Comparison of ENCODE assay signal across 14 mouse cellular contexts in genomic region chr11:75558101-75558500, GRCm38 (mm10). TPM values are rescaled to one million over a fixed set of nuclear protein-coding genes. Genes with fewer than 3 reads are reported as not detected.
A peak's percentile ranks its signal among the peaks of the same experiment; 100 is the strongest.
DNase-seq lines count a peak whose midpoint lies in the region; ATAC-seq and TF ChIP-seq lines count a peak whose summit lies in the region.
"Had no signal": no experiment of that assay in that cellular context is flagged by ENCODE, and none has a peak within 500 bp of the region (broad histone marks: within the 10 kb centered on the region; RNA-seq: fewer than 3 reads in every experiment).

No protein-coding gene starts in this region.

- H3K9me3 ChIP-seq in liver, embryonic 14.5 days (ENCODE audit: control insufficient read depth, low read length) = no peaks in the 10 kb centered on the region
- peaks cover 4% of the 10 kb centered on the region; the same call in 1 of the 2 replicates for H3K9me3 ChIP-seq in liver, embryonic 12.5 days (replicated peaks)
- no peaks in the 10 kb centered on the region for H3K9me3 ChIP-seq in ES-E14 (ENCODE audit: control insufficient read depth, insufficient read depth, low read depth, low read length)
- H3K9me3 ChIP-seq: forebrain, embryonic 12.5 days; hindbrain, embryonic 13.5 days; limb, embryonic 15.5 days had no signal

- H3K4me1 ChIP-seq in liver, embryonic 14.5 days (replicated peaks; ENCODE audit: control insufficient read depth in 2 of 2, insufficient read depth in 2 of 2, low read length in 1 of 2) = no peaks in the 10 kb centered on the region
- peaks cover 9% of the 10 kb centered on the region; the same call in 1 of the 2 replicates for H3K4me1 ChIP-seq in liver, embryonic 12.5 days
- peaks cover 0 to 4% of the 10 kb centered on the region in 2 experiments; a peak in 1 of 4 replicates for H3K4me1 ChIP-seq in ES-E14 (ENCODE audit: control insufficient read depth in 2 of 2, insufficient read depth in 2 of 2, low read length in 2 of 2, poor library complexity in 1 of 2)
- H3K4me1 ChIP-seq: forebrain, embryonic 12.5 days; hindbrain, embryonic 13.5 days had no signal

- DNase-seq in cerebellum, adult 11-12 months = peak; percentile 24
- DNase-seq in cerebellum, postnatal 4 days (ENCODE audit: low spot score in 2 of 2) = no peak
- no peak for DNase-seq in liver, embryonic 14.5 days (ENCODE audit: low read depth in 3 of 3, low spot score in 3 of 3)
- DNase-seq in ES-E14 (ENCODE audit: low read depth, low spot score) (peak; percentile 63), MN1 (ENCODE audit: low spot score) (no peak)
- DNase-seq: embryo, embryonic 11 days; heart, adult 11 months had no signal

- 65% methylated on average over 1 of the region's 1 CpGs for WGBS in liver, embryonic 14.5 days (ENCODE audit: insufficient replicate concordance)
- 85% methylated on average over 1 of the region's 1 CpGs for WGBS in liver, embryonic 12.5 days (ENCODE audit: insufficient replicate concordance)

- peak; percentile 62 for TF ChIP-seq CTCF in liver, embryonic 14.5 days (IDR thresholded peaks at IDR 0.05; ENCODE audit: low read depth)

- TF ChIP-seq EP300 in liver, embryonic 14.5 days (IDR thresholded peaks at IDR 0.05; ENCODE audit: low read depth) = no peak

- no peaks in the 10 kb centered on the region for H3K27me3 ChIP-seq in liver, embryonic 14.5 days (ENCODE audit: control insufficient read depth, insufficient read depth, low read length)
- no peaks in the 10 kb centered on the region for H3K27me3 ChIP-seq in liver, embryonic 12.5 days (replicated peaks)
- H3K27me3 ChIP-seq: forebrain, embryonic 12.5 days; hindbrain, embryonic 13.5 days; limb, embryonic 15.5 days had no signal

- no peak overlapping the region for H3K4me2 ChIP-seq in liver, embryonic 14.5 days (ENCODE audit: low read depth)
- H3K4me2 ChIP-seq in liver, embryonic 12.5 days = no peak overlapping the region
- H3K4me2 ChIP-seq: forebrain, embryonic 12.5 days; hindbrain, embryonic 13.5 days; limb, embryonic 15.5 days had no signal

- no peak overlapping the region for H3K9ac ChIP-seq in liver, embryonic 14.5 days (replicated peaks)
- H3K9ac ChIP-seq in liver, embryonic 12.5 days = no peak overlapping the region
- no peak overlapping the region for H3K9ac ChIP-seq in ES-E14 (ENCODE audit: insufficient read depth, low read depth, low read length, poor library complexity, severe bottlenecking)
- H3K9ac ChIP-seq: forebrain, embryonic 12.5 days; hindbrain, embryonic 13.5 days; limb, embryonic 15.5 days had no signal

- in situ Hi-C loops in ES-E14 (cut with MboI; ENCODE audit: low sequenced_read_pairs in 2 of 2, unreplicated experiment in 2 of 2) = no loop called here

- H3K4me3 ChIP-seq in liver, embryonic 14.5 days (ENCODE audit: insufficient read depth in 1 of 2, low read depth in 2 of 2, low read length in 2 of 2) = no peak overlapping the region
- no peak overlapping the region for H3K4me3 ChIP-seq in liver, embryonic 12.5 days
- no peak overlapping the region for H3K4me3 ChIP-seq in ES-E14 (ENCODE audit: insufficient read depth in 1 of 2, low read depth in 1 of 2, low read length in 2 of 2, poor library complexity in 1 of 2, severe bottlenecking in 1 of 2)
- H3K4me3 ChIP-seq: forebrain, embryonic 12.5 days; hindbrain, embryonic 13.5 days; limb, embryonic 15.5 days; midbrain, embryonic 10.5 days had no signal

- no peak for ATAC-seq in liver, embryonic 14.5 days (ENCODE audit: insufficient read depth)
- ATAC-seq in liver, embryonic 12.5 days = no peak
- ATAC-seq in neutrophil, adult 5-6 weeks (ENCODE audit: extremely low read depth, insufficient number of reproducible peaks, low FRiP score, poor library complexity, severe bottlenecking) = peak; percentile 24; the same call in 1 of the 2 replicates
- ATAC-seq in granulocyte monocyte progenitor cell, adult 5-6 weeks (replicated peaks; ENCODE audit: poor library complexity, severe bottlenecking) = no peak

- H3K27ac ChIP-seq in liver, embryonic 14.5 days = no peak overlapping the region
- H3K27ac ChIP-seq in liver, embryonic 12.5 days = no peak overlapping the region
- H3K27ac ChIP-seq in ES-E14 (ENCODE audit: insufficient read depth, low read depth, low read length, poor library complexity, severe bottlenecking) = no peak overlapping the region
- H3K27ac ChIP-seq: forebrain, embryonic 12.5 days; hindbrain, embryonic 13.5 days; limb, embryonic 15.5 days; midbrain, embryonic 10.5 days had no signal

- H3K36me3 ChIP-seq in liver, embryonic 14.5 days (replicated peaks; ENCODE audit: control insufficient read depth, insufficient read depth, low read depth) = no peaks in the 10 kb centered on the region
- peaks cover 13% of the 10 kb centered on the region; the same call in 1 of the 2 replicates for H3K36me3 ChIP-seq in liver, embryonic 12.5 days
- H3K36me3 ChIP-seq in ES-E14 (ENCODE audit: control insufficient read depth, insufficient read depth, low read length, poor library complexity, severe bottlenecking) = peaks cover 4% of the 10 kb centered on the region; the same call in 1 of the 2 replicates
- H3K36me3 ChIP-seq: limb, embryonic 15.5 days had no signal

TF ChIP-seq in ES-E14, 5 proteins besides CTCF, POLR2A, EP300 and RAD21:
- TF ChIP-seq ZC3H11A (IDR thresholded peaks at IDR 0.05; ENCODE audit: borderline replicate concordance, low read depth, low read length) (no peak), ZNF384 (IDR thresholded peaks at IDR 0.05; ENCODE audit: low read depth, low read length) (no peak)

RNA-seq across cellular contexts. Expression of gene Slc43a2, which starts 26.6 kb away (rescaled TPM):
- 2.7 and 3.0 TPM in 2 replicates for polyA plus RNA-seq in liver, embryonic 14.5 days (2012; rRNA removed)
- 2.4 and 2.8 TPM in 2 replicates for polyA plus RNA-seq in liver, embryonic 14.5 days (2014; fragmentation: Nextera tagmentation; extraction: Ambion mirVana)
- polyA plus RNA-seq in liver, embryonic 12.5 days (2016; fragmentation: Nextera tagmentation; extraction: Ambion mirVana) = 5.9 and 6.3 TPM in 2 replicates
- 24.8 and 32.5 TPM in 2 replicates for total RNA-seq in ES-E14 (2012; rRNA removed)
- 44.0 and 48.4 TPM in 2 replicates for total RNA-seq in neutrophil, adult 5-6 weeks (2017)
- total RNA-seq in granulocyte monocyte progenitor cell, adult 5-6 weeks (2014; fragmentation: Nextera tagmentation) = 12.7 and 20.1 TPM in 2 replicates
- total RNA-seq in granulocyte monocyte progenitor cell, adult 5-6 weeks (2017) = 6.2 and 7.3 TPM in 2 replicates

RNA-seq across cellular contexts. Expression of gene Pitpna, which starts 29.8 kb away (rescaled TPM):
- polyA plus RNA-seq in liver, embryonic 14.5 days (2012; rRNA removed) = 18.1 and 25.5 TPM in 2 replicates
- polyA plus RNA-seq in liver, embryonic 14.5 days (2014; fragmentation: Nextera tagmentation; extraction: Ambion mirVana) = 32.3 and 35.4 TPM in 2 replicates
- polyA plus RNA-seq in liver, embryonic 12.5 days (2016; fragmentation: Nextera tagmentation; extraction: Ambion mirVana) = 65.7 and 69.3 TPM in 2 replicates
- 31.3 and 40.3 TPM in 2 replicates for total RNA-seq in ES-E14 (2012; rRNA removed)
- total RNA-seq in neutrophil, adult 5-6 weeks (2017) = 88.9 and 113 TPM in 2 replicates
- total RNA-seq in granulocyte monocyte progenitor cell, adult 5-6 weeks (2014; fragmentation: Nextera tagmentation) = 141 and 143 TPM in 2 replicates
- total RNA-seq in granulocyte monocyte progenitor cell, adult 5-6 weeks (2017) = 58.0 and 74.5 TPM in 2 replicates

RNA-seq across cellular contexts. Expression of gene Scarf1, which starts 44.8 kb away (rescaled TPM):
- 2.4 and 2.6 TPM in 2 replicates for polyA plus RNA-seq in liver, embryonic 14.5 days (2012; rRNA removed)
- polyA plus RNA-seq in liver, embryonic 14.5 days (2014; fragmentation: Nextera tagmentation; extraction: Ambion mirVana) = 1.1 and 2.0 TPM in 2 replicates
- 5.2 TPM in 2 replicates for polyA plus RNA-seq in liver, embryonic 12.5 days (2016; fragmentation: Nextera tagmentation; extraction: Ambion mirVana)
- total RNA-seq in ES-E14 (2012; rRNA removed) = 3.1 and 4.3 TPM in 2 replicates
- not detected in 2 replicates for total RNA-seq in neutrophil, adult 5-6 weeks (2017)
- total RNA-seq in granulocyte monocyte progenitor cell, adult 5-6 weeks (2014; fragmentation: Nextera tagmentation) = 2.0 and 3.8 TPM in 2 replicates
- 2.3 and 3.4 TPM in 2 replicates for total RNA-seq in granulocyte monocyte progenitor cell, adult 5-6 weeks (2017)

RNA-seq across cellular contexts. Expression of gene Rilp, which starts 48.2 kb away (rescaled TPM):
- 1.6 and 1.7 TPM in 2 replicates for polyA plus RNA-seq in liver, embryonic 14.5 days (2012; rRNA removed)
- polyA plus RNA-seq in liver, embryonic 14.5 days (2014; fragmentation: Nextera tagmentation; extraction: Ambion mirVana) = 2.0 and 2.4 TPM in 2 replicates
- 0.89 and 1.2 TPM in 2 replicates for polyA plus RNA-seq in liver, embryonic 12.5 days (2016; fragmentation: Nextera tagmentation; extraction: Ambion mirVana)
- 0.79 and 0.89 TPM in 2 replicates for total RNA-seq in ES-E14 (2012; rRNA removed)
- total RNA-seq in neutrophil, adult 5-6 weeks (2017) = 0.86 TPM in 1 of 2 replicates, not detected in the other
- 0.17 TPM in 1 of 2 replicates, not detected in the other for total RNA-seq in granulocyte monocyte progenitor cell, adult 5-6 weeks (2014; fragmentation: Nextera tagmentation)
- total RNA-seq in granulocyte monocyte progenitor cell, adult 5-6 weeks (2017) = 0.22 TPM in 1 of 2 replicates, not detected in the other

Comparison
In these comparisons a context has a peak if more than half of its experiments do, and no peak if none do; other contexts are left out.
1. DNase-seq: peak in cerebellum, adult 11-12 months (single experiment) and ES-E14 (single experiment); none in cerebellum, postnatal 4 days (0 of 2), liver, embryonic 14.5 days (0 of 3) and MN1 (single experiment).